Mouse (Mus musculus) myocyte (in vitro differentiated cells): ENCODE data around the gene Pacsin2. TPM values are rescaled to one million over a fixed set of nuclear protein-coding genes. Genes with fewer than 3 reads are reported as not detected.
A peak's percentile ranks its signal among the peaks of the same experiment; 100 is the strongest.
"Not testable (repeated sequence)": the region's sequence is repeated elsewhere in the genome, so short reads cannot be mapped to it uniquely, and the experiment has no call there.

ENCODE experiments used
- H3K27me3 ChIP-seq: one replicate; pipeline ENCODE4 v1.6.1; 2011; ENCODE audit not compliant: control insufficient read depth, insufficient read depth, insufficient read length
- H3K36me3 ChIP-seq: one replicate; pipeline ENCODE4 v1.6.1; 2011; ENCODE audit not compliant: control insufficient read depth, insufficient read depth
- H3K4me2 ChIP-seq: one replicate; pipeline ENCODE4 v1.6.1; 2011; ENCODE audit warnings: low read depth, control low read depth
- H3K4me3 ChIP-seq: one replicate; pipeline ENCODE4 v1.5.1; 2011; ENCODE audit warnings: mild to moderate bottlenecking, control low read depth, moderate library complexity
- H3K79me2 ChIP-seq: one replicate; pipeline ENCODE4 v1.6.1; 2011; ENCODE audit not compliant: control insufficient read depth, insufficient read depth
- H3ac ChIP-seq: one replicate; pipeline ENCODE4 v1.6.1; 2011; ENCODE audit not compliant: control insufficient read depth, insufficient read length
- CEBPB ChIP-seq: IDR thresholded peaks from 2 replicates; pipeline ENCODE4 v1.6.1; 2011; ENCODE audit warnings: mild to moderate bottlenecking, moderate library complexity; ENCODE audit not compliant: poor library complexity, insufficient read depth, severe bottlenecking
- E2F4 ChIP-seq: IDR thresholded peaks from one replicate; pipeline ENCODE4 v1.6.1; 2011; ENCODE audit warnings: mild to moderate bottlenecking, control low read depth, moderate library complexity; ENCODE audit not compliant: insufficient read depth
- MAX ChIP-seq: IDR thresholded peaks from one replicate; pipeline ENCODE4 v1.6.1; 2011; ENCODE audit warnings: low read depth, mild to moderate bottlenecking, control low read depth
- MYOD1 ChIP-seq, 3 experiments: IDR thresholded peaks; one replicate each; pipeline ENCODE4 v1.6.1; 2011; ENCODE audit warnings: control low read depth in 2 of 3, low read depth in 2 of 3, mild to moderate bottlenecking in 2 of 3, moderate library complexity in 1 of 3; ENCODE audit not compliant: insufficient read length in 2 of 3, control insufficient read depth in 1 of 3
- MYOG ChIP-seq, 3 experiments: IDR thresholded peaks; one replicate each; pipeline ENCODE4 v1.6.1; 2011; ENCODE audit warnings: control low read depth in 2 of 3, low read depth in 2 of 3, mild to moderate bottlenecking in 2 of 3; ENCODE audit not compliant: insufficient read length in 2 of 3, control insufficient read depth in 1 of 3, insufficient read depth in 1 of 3
- POLR2A ChIP-seq: IDR thresholded peaks from one replicate; pipeline ENCODE4 v1.6.1; 2011; ENCODE audit warnings: low read depth, mild to moderate bottlenecking, control low read depth, moderate library complexity; ENCODE audit not compliant: insufficient read length
- POLR2AphosphoS2 ChIP-seq: IDR thresholded peaks from one replicate; pipeline ENCODE4 v1.6.1; 2011; ENCODE audit warnings: low read depth, control low read depth; ENCODE audit not compliant: insufficient read length
- REST ChIP-seq: IDR thresholded peaks from one replicate; pipeline ENCODE4 v1.6.1; 2011; ENCODE audit warnings: mild to moderate bottlenecking, control low read depth, moderate library complexity; ENCODE audit not compliant: insufficient read depth, insufficient read length
- SRF ChIP-seq: IDR thresholded peaks from one replicate; pipeline ENCODE4 v1.6.1; 2011; ENCODE audit warnings: low read depth; ENCODE audit not compliant: control insufficient read depth, insufficient read length
- TCF12 ChIP-seq: IDR thresholded peaks from one replicate; pipeline ENCODE4 v1.6.1; 2011; ENCODE audit warnings: mild to moderate bottlenecking, control low read depth; ENCODE audit not compliant: poor library complexity, insufficient read depth, severe bottlenecking
- TCF3 ChIP-seq: IDR thresholded peaks from one replicate; pipeline ENCODE4 v1.6.1; 2011; ENCODE audit warnings: low read depth, control low read depth; ENCODE audit not compliant: insufficient read length
- USF1 ChIP-seq: IDR thresholded peaks from one replicate; pipeline ENCODE4 v1.6.1; 2011; ENCODE audit warnings: low read depth, mild to moderate bottlenecking, control low read depth, moderate library complexity
- polyA plus RNA-seq: library from polyadenylated mRNA; unstranded; fragments of >200 nt; fragmentation: generic; extraction: Trizol; gene quantifications from one replicate; pipeline ENCODE4 v1.2.1, GENCODE M21; 2012; ENCODE audit warnings: missing spikeins

The Pacsin2 gene
- polyA plus RNA-seq, 1 experiment = 122 TPM

- H3K79me2 ChIP-seq = peaks cover 25% of the 10 kb centered on the region
- H3K27me3 ChIP-seq = no peaks in the 10 kb centered on the region
- TF ChIP-seq TCF12 (no peak), USF1 (no peak), MYOG (IDR thresholded peaks at IDR 0.05; ENCODE audit: control insufficient read depth in 1 of 3, insufficient read depth in 1 of 3, insufficient read length in 2 of 3, low read depth in 2 of 3) (no peak), SRF (no peak), MAX (no peak), E2F4 (no peak), TCF3 (no peak), CEBPB (no peak), MYOD1 (IDR thresholded peaks at IDR 0.05; ENCODE audit: control insufficient read depth in 1 of 3, insufficient read length in 2 of 3, low read depth in 2 of 3) (no peak), POLR2AphosphoS2 (no peak), REST (no peak), POLR2A (no peak)
- H3K4me2 ChIP-seq = no peak overlapping the region
- no peaks in the 10 kb centered on the region for H3K36me3 ChIP-seq
- H3ac ChIP-seq = no peak overlapping the region
- H3K4me3 ChIP-seq = no peak overlapping the region
These were observed 1.9 kb upstream of the Pacsin2 start for GRCm38 (mm10) chr15:83466331-83466730.

GRCm38 (mm10) chr15:83464905-83465650 is 672 bp upstream of the Pacsin2 start:
- TF ChIP-seq E2F4 = no peak
- TF ChIP-seq TCF3 = no peak
- no peak for TF ChIP-seq POLR2AphosphoS2
- TF ChIP-seq SRF = no peak
- TF ChIP-seq USF1 = no peak
- Histone ChIP-seq H3K4me3 (peak overlapping the region; percentile 76), H3K27me3 (no peaks in the 10 kb centered on the region)

GRCm38 (mm10) chr15:83463369-83464082 is 880 bp downstream of the Pacsin2 start:
- TF ChIP-seq MYOG (IDR thresholded peaks at IDR 0.05; ENCODE audit: control insufficient read depth in 1 of 3, insufficient read depth in 1 of 3, insufficient read length in 2 of 3, low read depth in 2 of 3) (peak in 1 of 3 experiments; percentile 22), TCF3 (no peak), CEBPB (no peak), MYOD1 (IDR thresholded peaks at IDR 0.05; ENCODE audit: control insufficient read depth in 1 of 3, insufficient read length in 2 of 3, low read depth in 2 of 3) (peak in 1 of 3 experiments; percentile 0)
- peak overlapping the region; percentile 92 for H3ac ChIP-seq
- peaks cover 53% of the 10 kb centered on the region for H3K79me2 ChIP-seq
- H3K4me3 ChIP-seq = peak overlapping the region; percentile 76
- H3K27me3 ChIP-seq = no peaks in the 10 kb centered on the region
- H3K36me3 ChIP-seq = no peaks in the 10 kb centered on the region
- H3K4me2 ChIP-seq = peak overlapping the region; percentile 84

More at GRCm38 (mm10) chr15:83464905-83465650, 672 bp upstream of the Pacsin2 start:
- peaks cover 38% of the 10 kb centered on the region for H3K79me2 ChIP-seq
- H3K36me3 ChIP-seq = no peaks in the 10 kb centered on the region
- peak overlapping the region; percentile 92 for H3ac ChIP-seq
- peak overlapping the region; percentile 70 for H3K4me2 ChIP-seq

- Histone ChIP-seq H3K4me2 (peak overlapping the region; percentile 84), H3K4me3 (peak overlapping the region; percentile 76), H3K79me2 (peaks cover 64% of the 10 kb centered on the region)
- not testable (repeated sequence) for H3K27me3 ChIP-seq, H3K36me3 ChIP-seq, H3ac ChIP-seq
These were observed 2.1 kb downstream of the Pacsin2 start for GRCm38 (mm10) chr15:83462349-83462748.

- TF ChIP-seq SRF (no peak), POLR2AphosphoS2 (peak; percentile 51)
- Histone ChIP-seq H3K79me2 (peaks cover 79% of the 10 kb centered on the region), H3ac (no peak overlapping the region), H3K4me2 (no peak overlapping the region), H3K4me3 (no peak overlapping the region), H3K27me3 (no peaks in the 10 kb centered on the region), H3K36me3 (no peaks in the 10 kb centered on the region)
These were observed 3.5 kb downstream of the Pacsin2 start for GRCm38 (mm10) chr15:83460891-83461290.
